8 mouse cellular contexts compared by ENCODE assay signal in the genomic region with DNA sequence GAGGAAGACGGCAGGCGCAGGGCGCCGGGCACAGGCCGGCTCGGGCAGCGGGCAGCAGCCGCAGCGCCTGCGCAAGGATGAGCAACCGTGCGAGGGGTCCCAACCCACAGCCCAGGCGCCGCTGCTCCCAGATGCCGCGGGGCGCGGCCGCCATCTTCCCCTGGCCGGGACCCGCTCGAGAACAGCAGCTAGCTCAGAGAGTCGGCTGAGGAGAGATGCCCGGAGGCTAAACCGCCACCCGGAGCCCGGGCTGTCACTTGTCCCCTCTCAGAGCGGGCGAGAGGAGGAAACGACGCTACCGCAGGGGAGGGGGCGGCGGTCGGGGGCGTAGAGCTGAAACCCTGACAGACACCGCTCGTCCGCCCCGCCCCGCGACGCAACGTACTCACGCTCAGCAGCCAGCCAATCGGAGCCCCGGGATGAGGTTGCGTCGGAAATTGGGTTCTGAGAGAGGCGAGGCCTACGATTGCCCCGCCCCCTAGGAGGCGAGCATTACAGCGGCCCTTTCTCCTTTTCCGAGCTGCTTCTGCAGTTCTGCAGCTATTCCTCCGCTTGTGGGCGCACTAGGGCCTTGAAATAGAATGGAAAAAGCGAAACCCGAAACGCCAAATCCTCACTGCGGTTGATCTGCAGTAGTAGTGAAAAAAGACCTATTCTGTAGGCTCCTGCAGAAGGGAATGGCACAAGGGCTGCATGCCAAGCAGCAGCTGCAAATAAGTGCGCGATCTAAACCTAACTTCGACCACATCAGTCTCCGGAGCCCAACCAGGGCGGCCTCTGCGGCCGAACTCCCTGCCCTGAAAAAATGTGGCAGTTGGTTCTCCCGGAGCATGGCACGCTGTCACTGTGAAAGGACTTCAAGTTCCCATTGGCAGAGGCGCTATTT. TPM values are rescaled to one million over a fixed set of nuclear protein-coding genes. Genes with fewer than 3 reads are reported as not detected.
DNase-seq lines count a peak whose midpoint lies in the region; ATAC-seq lines count a peak whose summit lies in the region.

TSS of gene Lrig2 (minus strand) at position 381 of the 886 bp plus-strand sequence.

- intact Hi-C loops in left cerebral cortex, postnatal 14 days (cut with DNase I): loop anchor here (2.0 kb wide), 2 partner anchors 163 to 171 kb away; no protein-coding TSS in a partner anchor

- peak; percentile 95 to 96 for DNase-seq in adrenal gland, adult 18-20 months (ENCODE audit: low spot score in 2 of 2)
- DNase-seq in embryo, embryonic 11 days: peak; percentile 99
- peak; percentile 98 for DNase-seq in gastrocnemius, postnatal 25 days
- DNase-seq in intestine, embryonic 14.5 days (ENCODE audit: low spot score): peak; percentile 99
- DNase-seq in left cerebral cortex, postnatal 14 days (ENCODE audit: low spot score in 2 of 2): peak; percentile 100
- DNase-seq in mesoderm, embryonic 11.5 days (ENCODE audit: low read depth, low spot score): peak; percentile 99
- peak; percentile 99 to 100 for DNase-seq in right cerebral cortex, postnatal 36 days (ENCODE audit: low spot score in 2 of 2)
- DNase-seq in yolk sac, embryonic 10.5 days (ENCODE audit: low spot score): peak; percentile 99

- peaks cover 14% of the 10 kb centered on the region; the same call in 1 of the 2 replicates for H3K4me1 ChIP-seq in intestine, embryonic 14.5 days (replicated peaks; ENCODE audit: control insufficient read depth, insufficient read depth, low read length)

- no peaks in the 10 kb centered on the region for H3K27me3 ChIP-seq in intestine, embryonic 14.5 days (replicated peaks; ENCODE audit: control insufficient read depth, insufficient read depth, low read length)

- H3K9ac ChIP-seq in intestine, embryonic 14.5 days (ENCODE audit: low read length): peak within 1 kb of the TSS; percentile 73

- ATAC-seq in intestine, embryonic 14.5 days (replicated peaks; ENCODE audit: low FRiP score, low TSS enrichment, low read depth): peak; percentile 98

- no peaks in the 10 kb centered on the region for H3K9me3 ChIP-seq in intestine, embryonic 14.5 days (ENCODE audit: control insufficient read depth, low read length)

- under 1% methylated on average over 64 of the region's 71 CpGs for WGBS in intestine, embryonic 14.5 days

- H3K4me3 ChIP-seq in intestine, embryonic 14.5 days (ENCODE audit: low read depth, low read length): peak within 1 kb of the TSS; percentile 89

- peak within 1 kb of the TSS; percentile 84 for H3K27ac ChIP-seq in intestine, embryonic 14.5 days (ENCODE audit: low read depth)

- no peaks in the 10 kb centered on the region; the same call in 1 of the 2 replicates for H3K36me3 ChIP-seq in intestine, embryonic 14.5 days (ENCODE audit: control insufficient read depth, insufficient read depth, low read length)

- peak within 1 kb of the TSS; percentile 74 for H3K4me2 ChIP-seq in intestine, embryonic 14.5 days (ENCODE audit: low read length)

RNA-seq across cellular contexts. Expression of gene Lrig2, which starts in this region (rescaled TPM):
- 10 to 100 TPM; 11.7 to 14.5 TPM for total RNA-seq in adrenal gland, adult 18-20 months (2021)
- 1 to 10 TPM; 4.7 to 4.9 TPM for total RNA-seq in gastrocnemius, postnatal 25 days (2021)
- polyA plus RNA-seq in intestine, embryonic 14.5 days (2014; fragmentation: Nextera tagmentation; extraction: Ambion mirVana): 19.3 and 21.7 TPM in 2 replicates
- total RNA-seq in left cerebral cortex, postnatal 14 days (2021): 10 to 100 TPM; 24.1 to 24.2 TPM

Comparison
In these comparisons a context has a peak if more than half of its experiments do, and no peak if none do; other contexts are left out.
1. Peak in every context shown above with its lines: DNase-seq, ATAC-seq, H3K4me3 ChIP-seq and H3K27ac ChIP-seq.